Mouse (Mus musculus): ENCODE results near the gene Wap.

The Wap gene

DNA sequence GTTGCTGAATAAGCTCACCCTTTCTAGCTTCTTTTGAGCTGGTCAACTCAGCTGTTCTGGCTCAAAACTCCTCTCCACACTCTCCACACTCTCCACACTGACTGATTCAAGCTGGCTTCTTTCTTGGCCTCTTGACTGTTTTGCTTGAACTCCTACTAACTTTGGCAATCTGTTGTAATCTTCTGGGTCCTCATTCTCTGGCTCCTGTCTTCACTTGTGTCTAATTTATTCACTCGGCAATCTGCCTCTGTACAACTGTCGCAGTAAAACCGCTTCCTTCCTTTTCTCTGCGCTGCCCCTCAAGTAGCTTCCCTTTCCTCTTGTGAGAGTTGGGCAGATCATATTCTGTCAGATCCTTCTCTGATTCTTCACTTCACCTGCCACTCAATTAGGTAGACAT lies 10.7 kb downstream of the Wap start:
- DNase-seq (ENCODE audit: low read depth, low spot score): no peak

DNA sequence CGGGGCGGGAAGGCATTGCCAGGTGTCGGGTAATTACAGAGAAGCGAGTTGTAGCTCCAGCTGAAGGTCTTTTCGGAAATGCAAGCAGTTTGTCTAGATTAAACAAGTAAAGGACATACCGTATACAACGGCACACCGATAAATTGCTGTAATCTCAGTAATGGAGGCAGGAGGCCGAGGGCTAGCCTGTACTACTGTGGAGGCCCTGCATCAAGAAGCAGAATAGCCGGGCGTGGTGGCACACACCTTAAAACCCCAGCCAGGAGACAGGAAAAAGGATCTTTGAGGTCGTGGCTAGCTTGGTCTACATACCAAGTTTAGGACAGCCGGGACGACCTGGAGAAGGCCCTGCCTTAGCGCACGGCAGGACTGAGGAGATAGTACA lies 12.1 kb downstream of the Wap start:
- DNase-seq (ENCODE audit: low read depth, low spot score): no peak

DNA sequence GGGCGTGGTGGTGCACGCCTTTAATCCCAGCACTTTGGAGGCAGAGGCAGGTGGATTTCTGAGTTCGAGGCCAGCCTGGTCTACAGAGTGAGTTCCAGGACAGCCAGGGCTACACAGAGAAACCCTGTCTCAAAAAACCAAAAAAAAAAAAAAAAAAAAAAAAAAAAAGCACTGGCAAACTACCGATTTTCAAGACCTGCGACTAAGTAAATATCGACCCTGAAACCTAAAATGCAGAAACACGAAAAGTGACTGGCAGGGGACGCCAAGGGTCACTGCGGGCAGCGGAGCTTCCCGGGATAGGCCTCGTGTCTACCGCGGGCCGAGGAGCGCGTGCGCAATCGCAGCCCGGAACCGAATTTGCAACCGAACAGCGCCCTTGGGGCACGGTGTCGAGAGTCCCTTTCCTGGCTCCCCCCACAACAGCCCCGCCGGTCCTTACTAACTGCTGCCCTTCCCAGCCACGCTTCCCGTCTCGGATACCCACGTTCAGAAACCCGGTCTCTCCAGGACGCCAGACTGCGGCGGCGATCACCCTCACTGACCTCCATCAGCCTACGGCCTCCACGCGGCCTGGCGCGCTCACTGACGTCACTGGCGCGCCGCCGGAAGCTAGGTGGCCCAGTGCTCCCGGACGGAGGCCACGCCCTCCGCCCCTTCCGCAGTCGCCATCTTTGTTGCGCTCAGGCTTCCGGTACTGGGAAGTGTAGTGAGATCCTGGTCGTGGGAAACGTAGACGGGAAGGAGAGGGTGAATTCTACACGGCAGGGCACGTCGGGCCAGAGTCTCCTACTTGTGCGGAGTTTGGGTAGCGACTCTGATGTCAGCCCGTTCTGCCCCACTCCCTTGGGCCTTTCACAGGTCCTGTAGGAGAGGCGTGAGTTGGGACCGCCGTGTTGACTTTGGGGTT lies 12.7 kb downstream of the Wap start, which contains the start of gene Tbrg4:
Gene Tbrg4 (minus strand): TSS at position 590 of the 910 bp plus-strand sequence.
- DNase-seq (ENCODE audit: low read depth, low spot score): peak; percentile 97

DNA sequence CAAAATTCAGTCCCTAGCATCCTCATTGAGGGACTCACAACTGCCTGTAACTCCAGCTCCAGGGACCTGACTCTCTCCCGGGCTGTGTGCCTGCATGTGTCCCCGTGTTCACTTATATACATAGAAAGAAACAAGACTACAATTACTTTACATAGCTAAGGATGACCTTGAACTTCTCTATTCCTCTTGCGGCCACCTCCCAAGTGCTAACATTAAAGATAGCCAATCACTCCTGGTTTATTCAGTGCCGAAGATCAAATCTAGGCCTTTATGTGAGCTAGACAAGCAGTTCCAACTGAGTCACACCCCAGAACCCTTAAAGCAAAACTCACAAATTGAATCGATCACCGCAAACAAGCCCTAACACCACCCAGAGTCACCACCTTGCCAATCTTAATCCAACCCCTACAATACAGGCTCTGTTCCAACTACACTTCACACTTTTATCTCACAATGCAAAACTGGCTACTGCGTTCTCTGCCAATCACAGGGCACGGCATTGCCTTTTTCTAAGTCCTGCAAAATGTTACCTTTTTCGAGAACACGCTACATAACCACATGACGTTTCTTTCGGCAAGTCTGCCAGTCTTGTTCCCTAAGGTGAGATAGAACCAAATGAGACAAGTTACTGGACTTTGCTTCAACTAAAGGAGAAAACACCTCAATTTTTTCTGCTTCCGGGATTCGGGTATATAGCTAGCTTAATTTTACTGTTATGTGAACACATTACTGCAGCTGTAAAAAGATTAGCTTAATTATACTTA lies 13.6 kb downstream of the Wap start:
- no peak for DNase-seq (ENCODE audit: low read depth, low spot score)

GRCm38 (mm10) chr11:6623704-6624103 lies 14.7 kb downstream of the Wap start:
- DNase-seq (ENCODE audit: low read depth, low spot score): no peak

DNA sequence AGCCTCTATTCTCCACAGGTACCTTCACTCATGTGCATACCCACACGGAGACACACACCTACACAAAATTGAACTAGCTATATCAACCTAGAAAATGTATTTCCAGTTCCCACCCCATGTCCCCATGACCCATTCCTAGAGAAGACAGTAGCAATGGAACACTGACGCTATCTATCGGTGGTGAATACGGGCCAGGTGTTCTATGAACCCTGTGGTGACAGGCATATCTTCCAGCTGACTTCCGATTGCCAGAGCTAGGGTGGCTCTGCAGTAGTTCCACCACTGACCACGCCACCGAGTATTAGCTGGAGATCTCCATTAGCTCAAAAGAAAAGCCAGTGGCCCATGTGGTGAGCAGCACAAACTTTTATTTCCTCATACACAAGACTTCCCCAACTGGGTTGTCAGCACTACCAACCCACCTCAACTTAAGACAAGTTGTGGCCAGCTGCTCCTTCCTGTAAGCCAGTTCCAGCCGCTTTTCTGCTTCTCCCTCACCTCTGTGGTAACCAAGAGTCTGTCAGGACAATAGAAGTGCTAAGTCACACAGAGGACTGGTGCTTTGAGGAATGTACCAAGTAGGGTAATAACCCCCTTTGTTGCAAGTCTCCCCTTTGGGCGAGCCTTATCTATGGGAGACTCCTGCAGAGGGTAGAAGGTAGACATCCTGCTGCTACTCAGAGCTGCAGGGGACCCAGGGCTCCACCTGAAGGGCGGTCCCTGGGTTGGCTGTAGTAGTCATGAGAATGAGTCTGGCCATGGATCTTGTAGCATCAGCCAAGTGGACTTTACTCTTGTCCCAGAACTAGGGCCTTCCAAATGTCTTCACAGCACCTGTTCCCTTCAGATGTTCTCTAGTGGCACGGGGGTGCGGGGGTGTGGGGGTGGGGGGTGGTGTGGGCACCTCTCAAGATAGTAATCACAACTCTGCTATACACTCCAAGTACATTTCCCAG lies 22.9 kb downstream of the Wap start:
- no peak for DNase-seq (ENCODE audit: low read depth, low spot score)

DNA sequence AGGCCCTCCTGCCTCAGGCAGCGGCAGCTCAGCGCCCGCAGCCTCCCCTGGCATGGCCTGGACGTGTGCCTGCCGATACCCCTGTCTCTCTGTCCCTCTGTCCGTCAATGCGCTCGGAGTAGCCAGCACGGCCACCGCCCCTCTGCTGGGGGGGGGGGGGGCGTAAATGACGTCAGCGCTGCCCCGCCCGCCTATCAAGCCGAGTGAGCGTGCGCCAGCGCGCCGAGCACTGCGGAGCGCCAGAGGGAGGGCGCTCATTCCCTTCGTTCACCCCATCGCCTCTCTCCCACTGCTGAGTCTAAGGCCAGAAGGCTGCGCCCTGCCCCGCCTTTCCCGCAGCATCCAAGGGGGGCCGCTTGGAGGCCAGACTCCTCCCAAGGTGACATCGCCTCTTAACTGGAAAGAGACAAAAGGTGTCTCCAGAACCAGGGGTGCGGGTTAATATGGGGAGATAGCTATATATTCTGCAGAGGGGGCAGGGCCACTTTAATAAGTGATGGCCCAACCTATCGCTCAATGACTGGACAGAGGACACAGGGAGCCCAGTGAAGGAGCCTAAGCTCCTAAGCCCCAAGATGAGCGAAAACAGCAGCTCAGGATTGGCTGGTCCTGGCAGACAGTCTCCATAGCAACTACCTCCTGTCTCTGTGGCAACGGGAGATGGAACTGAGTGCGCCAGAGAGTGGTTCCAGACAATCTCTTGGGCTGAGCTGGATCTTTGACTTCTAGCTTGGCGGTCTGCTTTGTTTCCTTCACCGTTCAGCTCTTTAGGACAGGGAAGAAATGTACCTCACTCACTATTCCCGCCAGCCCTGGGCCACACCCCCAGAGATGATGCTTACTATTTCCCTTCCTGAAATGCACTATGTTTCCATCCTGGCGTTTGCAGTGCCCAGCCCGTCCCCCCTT lies 32.7 kb downstream of the Wap start, which contains the start of gene Nacad:
Gene Nacad (minus strand): TSS at position 563 of the 909 bp plus-strand sequence.
- DNase-seq (ENCODE audit: low read depth, low spot score): peak; percentile 20

GRCm38 (mm10) chr11:6605021-6605481 lies 33.4 kb downstream of the Wap start:
- no peak for DNase-seq (ENCODE audit: low read depth, low spot score)

- no peak for DNase-seq (ENCODE audit: low read depth, low spot score)
These were observed 33.9 kb downstream of the Wap start for GRCm38 (mm10) chr11:6604604-6604936.

DNA sequence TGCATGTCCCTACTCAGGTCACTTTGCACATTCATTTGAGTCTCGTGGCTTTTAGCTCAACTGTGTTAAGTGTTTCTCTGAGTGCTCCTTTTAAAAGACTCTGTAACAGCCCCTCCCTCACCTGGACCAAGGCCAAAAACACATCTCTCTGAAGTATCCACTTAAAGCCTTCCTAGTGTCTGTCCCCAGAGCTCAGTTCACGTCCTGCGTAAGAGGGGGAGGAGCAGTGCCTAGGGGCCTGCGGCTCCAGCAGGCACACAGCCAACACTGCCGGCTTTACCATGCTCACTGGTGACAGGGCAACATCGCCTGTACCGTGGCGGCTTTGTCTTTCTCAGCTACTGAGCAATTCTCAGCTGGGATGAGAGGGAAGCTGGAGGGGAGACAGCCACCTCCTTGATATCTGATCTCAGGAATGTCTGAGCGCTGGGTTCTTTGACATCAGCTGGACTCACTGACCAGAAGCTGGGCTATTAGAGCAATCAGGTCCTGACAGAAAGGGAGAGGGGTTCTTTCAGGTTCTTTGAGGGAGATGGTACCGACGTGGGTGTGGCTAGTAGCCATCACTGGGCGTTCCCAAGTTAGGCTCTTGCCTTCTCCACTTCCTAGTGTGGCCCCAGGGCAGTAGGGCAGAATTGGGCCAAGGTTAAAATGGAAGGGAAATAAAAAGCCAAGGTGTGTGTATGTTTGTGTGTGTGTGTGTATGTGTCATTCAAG lies 34.4 kb downstream of the Wap start:
- no peak for DNase-seq (ENCODE audit: low read depth, low spot score)

GRCm38 (mm10) chr11:6603224-6603623 lies 35.2 kb downstream of the Wap start:
- DNase-seq (ENCODE audit: low read depth, low spot score): no peak

DNA sequence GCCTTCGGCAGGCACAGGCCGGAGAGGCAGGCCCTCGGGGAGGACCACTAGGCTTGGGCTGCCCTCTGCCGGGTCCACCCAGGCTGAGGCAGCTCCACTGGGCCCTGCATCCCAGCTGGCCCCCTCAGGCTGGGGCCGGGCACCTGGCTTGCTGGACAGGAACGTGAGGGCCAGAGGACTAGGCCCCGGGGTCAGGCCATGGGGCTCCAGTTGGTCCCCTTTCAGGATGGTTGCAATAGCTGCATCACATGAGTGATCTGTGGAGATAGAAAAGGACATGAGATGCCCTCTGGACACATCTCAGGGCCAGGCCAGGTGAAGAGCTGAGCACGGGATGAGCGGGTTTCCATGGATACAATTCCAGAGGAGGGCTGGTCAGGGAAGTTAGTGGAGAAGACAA lies 35.8 kb downstream of the Wap start:
- no peak for DNase-seq (ENCODE audit: low read depth, low spot score)

GRCm38 (mm10) chr11:6601649-6602480 lies 36.6 kb downstream of the Wap start:
- DNase-seq (ENCODE audit: low read depth, low spot score): no peak

DNA sequence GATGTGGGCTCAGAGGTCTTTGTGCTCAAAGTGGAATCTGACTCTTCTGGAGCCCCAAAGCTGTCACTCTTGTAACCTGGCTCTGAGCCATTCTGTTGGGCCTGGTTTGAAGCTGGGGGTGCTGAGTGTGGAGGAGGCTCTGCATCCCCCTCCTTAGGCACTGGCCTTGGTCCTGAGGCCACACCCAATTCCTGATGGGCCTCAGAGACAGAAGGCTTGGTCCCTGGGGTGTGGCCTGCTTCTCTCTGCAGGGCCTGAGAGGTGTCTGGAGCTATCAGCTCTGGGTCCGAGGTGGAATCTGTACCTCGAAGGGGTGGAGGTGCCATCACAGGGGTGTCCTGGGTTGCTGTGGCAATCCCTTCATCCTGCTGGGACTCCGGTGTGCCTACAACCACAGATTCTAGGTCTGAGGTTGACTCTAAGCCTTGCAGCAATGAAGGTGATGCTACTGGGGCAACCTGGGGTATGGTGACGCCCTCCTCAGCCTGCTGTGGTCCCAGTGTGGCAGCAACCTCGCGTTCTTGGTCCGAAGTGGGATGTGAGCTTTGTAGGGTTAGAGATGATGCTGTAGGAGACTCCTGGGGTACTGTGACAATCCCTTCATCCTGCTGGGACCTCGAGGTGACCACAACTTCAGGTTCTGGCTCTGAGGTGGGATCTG lies 38.0 kb downstream of the Wap start:
- DNase-seq (ENCODE audit: low read depth, low spot score): no peak

GRCm38 (mm10) chr11:6599831-6600230 lies 38.6 kb downstream of the Wap start:
- DNase-seq (ENCODE audit: low read depth, low spot score): no peak

GRCm38 (mm10) chr11:6599011-6599681 lies 39.3 kb downstream of the Wap start:
- peak; percentile 17 for DNase-seq (ENCODE audit: low read depth, low spot score)

- no peak for DNase-seq (ENCODE audit: low read depth, low spot score)
These were observed 40.1 kb downstream of the Wap start for GRCm38 (mm10) chr11:6598191-6598889.
